Mouse (Mus musculus) liver, embryonic 13.5 days (tissue): ENCODE measurements around the gene Krt15. TPM values are rescaled to one million over a fixed set of nuclear protein-coding genes. Genes with fewer than 3 reads are reported as not detected.

Experiments used
- ATAC-seq: fragments of 200-750 bp; cut with Nextera tagmentation; 2 replicates; pipeline ENCODE4 v1.8.0; 2017; ENCODE audit warnings: low read depth, mild to moderate bottlenecking, moderate number of reproducible peaks, moderate library complexity
- DNase-seq: peaks from one replicate; pipeline ENCODE4 v3.0.0; 2022
- H3K27ac ChIP-seq: fragments of 300-500 bp; sonication (generic); 2 replicates; pipeline ENCODE4 v1.5.1; 2015; ENCODE audit warnings: moderate library complexity, mild to moderate bottlenecking, inconsistent platforms
- H3K27me3 ChIP-seq: fragments of 300-500 bp; sonication (generic); 2 replicates; pipeline ENCODE4 v1.6.1; 2015; ENCODE audit warnings: mild to moderate bottlenecking, inconsistent platforms
- H3K36me3 ChIP-seq: fragments of 300-500 bp; sonication (generic); 2 replicates; pipeline ENCODE4 v1.6.1; 2015; ENCODE audit warnings: mild to moderate bottlenecking, inconsistent platforms
- H3K4me1 ChIP-seq: fragments of 300-500 bp; sonication (generic); replicated peaks from 2 replicates; pipeline ENCODE4 v1.6.1; 2015; ENCODE audit warnings: inconsistent platforms
- H3K4me2 ChIP-seq: fragments of 300-500 bp; sonication (generic); 2 replicates; pipeline ENCODE4 v1.6.1; 2015; ENCODE audit warnings: inconsistent platforms, mild to moderate bottlenecking, moderate library complexity
- H3K4me3 ChIP-seq: fragments of 300-500 bp; sonication (generic); replicated peaks from 2 replicates; pipeline ENCODE4 v1.5.1; 2015; ENCODE audit warnings: mild to moderate bottlenecking, inconsistent platforms
- H3K9ac ChIP-seq: fragments of 300-500 bp; sonication (generic); 2 replicates; pipeline ENCODE4 v1.6.1; 2015; ENCODE audit warnings: mild to moderate bottlenecking, inconsistent platforms
- H3K9me3 ChIP-seq: fragments of 300-500 bp; sonication (generic); replicated peaks from 2 replicates; pipeline ENCODE4 v1.6.1; 2016; ENCODE audit warnings: inconsistent platforms
- WGBS: fragments of 180-500 bp; shearing (Covaris S2); methylation state at CpG from one replicate; pipeline ENCODE4 v1.1.7; 2015; ENCODE audit not compliant: insufficient replicate concordance; 5-methylcytosine and 5-hydroxymethylcytosine counted together
- polyA plus RNA-seq: library from polyadenylated mRNA; unstranded; fragments of >200 nt; fragmentation: Nextera tagmentation; extraction: Ambion mirVana; gene quantifications from 2 replicates; pipeline ENCODE4 v1.2.1, GENCODE M21; 2015

Gene Krt15
- polyA plus RNA-seq, 1 experiment from 2014 or later, result 1.5 TPM

DNA sequence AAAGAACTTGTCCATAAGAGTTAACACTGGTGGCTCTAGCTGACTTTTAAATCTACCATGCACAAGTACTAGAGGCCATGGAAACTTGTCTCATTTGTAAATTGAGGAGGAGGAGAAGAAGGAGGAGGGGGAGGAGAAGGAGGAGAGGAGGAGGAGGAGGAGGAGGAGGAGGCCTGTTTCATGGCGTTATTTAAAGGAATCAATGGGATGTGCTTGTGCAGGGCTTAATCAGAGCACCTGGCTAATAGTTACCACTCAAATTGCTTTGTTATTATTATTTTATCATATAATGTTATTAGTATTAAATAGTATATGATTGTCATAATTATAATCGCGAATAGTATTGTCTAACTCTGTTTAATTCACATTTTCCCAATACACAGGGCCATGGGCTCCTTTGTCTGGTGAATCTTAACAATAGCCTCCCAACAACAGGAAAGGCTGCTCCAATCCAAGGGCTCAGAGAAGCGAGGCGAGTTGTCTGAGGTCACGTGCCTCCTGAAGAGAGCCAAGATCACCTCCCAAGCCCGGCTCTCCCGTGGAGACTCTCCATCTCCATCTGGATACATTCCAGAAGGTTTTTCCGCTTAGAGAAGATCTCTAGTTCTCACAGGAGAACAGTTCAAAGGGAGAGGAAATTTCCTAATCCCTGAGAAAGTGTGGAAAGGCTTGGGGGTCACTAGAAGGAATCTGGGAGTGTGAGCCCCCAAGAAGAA, 13.0 kb upstream of the Krt15 start, which contains the start of gene Krt19:
Gene Krt19, minus strand, starts transcription at position 51 of the 716 bp plus-strand sequence.
- Histone ChIP-seq H3K9ac (no peak within 1 kb of the TSS), H3K27me3 (peaks cover 30% of the 10 kb centered on the region), H3K4me2 (no peak within 1 kb of the TSS), H3K9me3 (no peaks in the 10 kb centered on the region), H3K36me3 (no peaks in the 10 kb centered on the region), H3K27ac (no peak within 1 kb of the TSS), H3K4me3 (no peak within 1 kb of the TSS), H3K4me1 (no peaks in the 10 kb centered on the region)
- DNase-seq, result no peak
- no peak for ATAC-seq
- WGBS, result 38% methylated on average over 9 of the region's 9 CpGs

DNA sequence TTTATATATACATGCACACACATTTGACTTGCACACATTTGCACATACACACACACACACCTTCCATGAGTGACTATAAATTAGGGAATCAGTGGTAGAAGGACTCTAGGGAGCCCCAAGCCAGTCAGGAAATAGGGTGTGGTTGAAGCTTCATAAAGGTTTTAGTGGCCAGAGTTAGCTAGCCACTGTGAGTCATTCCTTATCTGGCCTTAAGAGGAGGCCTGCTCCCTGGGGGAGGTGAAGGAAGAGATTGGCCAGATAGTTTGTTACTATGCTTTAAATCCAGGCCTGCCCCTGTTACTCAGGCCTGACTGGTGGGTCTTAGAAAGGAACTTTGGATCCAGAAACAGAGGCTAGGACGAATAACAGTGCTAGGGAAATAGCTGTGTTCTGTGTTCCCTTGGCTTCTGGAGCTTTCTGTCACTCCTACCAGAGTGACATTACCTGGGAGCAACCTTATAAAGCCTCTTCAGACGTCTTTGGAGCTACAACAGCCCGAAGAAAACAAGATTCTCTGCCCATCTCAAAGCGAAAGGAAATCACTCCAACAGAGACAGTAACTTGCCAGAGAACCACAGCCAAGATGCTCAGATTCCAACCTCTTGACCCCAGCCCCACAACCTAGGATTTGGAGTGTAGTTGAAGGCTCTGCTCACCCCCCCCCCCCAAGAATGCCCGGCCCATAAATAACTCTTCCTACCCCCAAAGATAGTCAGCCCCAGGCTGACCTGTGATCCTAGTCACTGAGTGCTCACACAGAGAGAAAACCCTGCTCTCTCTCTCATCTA, 12.0 kb upstream of the Krt15 start:
- Histone ChIP-seq H3K36me3 (no peaks in the 10 kb centered on the region), H3K9ac (no peak overlapping the region), H3K27ac (no peak overlapping the region), H3K4me2 (no peak overlapping the region), H3K4me1 (no peaks in the 10 kb centered on the region), H3K27me3 (peaks cover 30% of the 10 kb centered on the region), H3K4me3 (no peak overlapping the region), H3K9me3 (no peaks in the 10 kb centered on the region)
- no peak for ATAC-seq
- no peak for DNase-seq
- WGBS, result 33% methylated on average over 5 of the region's 5 CpGs

DNA sequence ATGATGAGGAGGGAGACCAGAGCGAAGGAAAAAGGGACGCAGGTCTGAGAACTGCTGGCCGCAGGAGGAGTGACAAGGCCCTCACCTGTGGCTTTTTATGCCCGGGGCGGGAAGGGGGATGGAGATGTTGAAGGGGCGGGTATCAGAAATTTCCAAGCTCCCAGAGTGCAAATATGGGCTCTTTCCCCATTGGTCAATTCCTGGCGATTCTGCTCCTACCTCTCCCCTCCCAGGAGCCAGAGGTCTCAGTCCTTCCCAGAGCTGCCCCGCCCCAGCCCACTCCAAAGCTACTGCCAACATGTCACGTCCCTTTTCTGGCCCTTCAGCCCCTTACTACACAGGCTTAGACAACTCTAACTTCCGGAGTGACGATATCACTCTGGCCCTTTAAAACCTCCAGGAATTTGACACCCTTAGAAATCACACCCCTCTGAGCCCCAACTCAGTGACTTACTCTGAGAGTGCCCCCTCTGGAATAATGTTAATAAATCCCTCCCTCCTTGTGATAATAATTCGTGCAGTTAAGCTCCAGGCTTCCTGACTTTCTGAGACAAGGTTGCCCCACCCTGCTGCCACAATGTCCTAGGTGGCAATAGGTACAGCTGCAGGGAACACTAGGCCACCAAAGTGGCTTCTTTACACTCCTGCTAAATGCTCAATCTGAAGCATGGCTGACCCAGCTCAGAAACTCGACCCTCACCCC, 10.3 kb upstream of the Krt15 start:
- Histone ChIP-seq H3K9ac (no peak overlapping the region), H3K9me3 (no peaks in the 10 kb centered on the region), H3K4me2 (peak overlapping the region; percentile 48), H3K27me3 (peaks cover 30% of the 10 kb centered on the region), H3K27ac (no peak overlapping the region), H3K4me3 (peak overlapping the region; percentile 25; the same call in 1 of the 2 replicates), H3K36me3 (no peaks in the 10 kb centered on the region), H3K4me1 (no peaks in the 10 kb centered on the region)
- ATAC-seq, result no peak
- no peak for DNase-seq
- WGBS, result 2% methylated on average over 13 of the region's 13 CpGs

DNA sequence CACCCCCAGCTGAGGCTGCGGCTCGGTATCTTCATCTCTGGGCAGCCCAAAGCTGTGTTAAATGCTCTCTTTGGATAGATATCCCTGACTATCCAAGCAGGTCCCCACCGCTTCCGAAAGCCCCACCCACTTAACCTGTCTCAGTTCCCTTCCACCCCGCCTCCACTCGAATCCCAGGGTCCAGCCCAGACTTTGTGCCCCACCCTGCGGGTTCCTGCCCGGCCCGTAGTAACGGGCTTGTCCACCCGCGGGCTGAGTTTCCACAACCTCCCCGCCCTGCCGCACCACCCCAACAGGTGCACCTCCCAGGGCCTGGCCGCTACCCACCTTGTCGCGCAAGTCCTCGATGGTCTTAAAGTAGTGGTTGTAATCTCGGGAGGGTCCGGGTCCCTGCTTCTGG, 9.4 kb upstream of the Krt15 start:
- peak overlapping the region; percentile 25 for H3K4me3 ChIP-seq

DNA sequence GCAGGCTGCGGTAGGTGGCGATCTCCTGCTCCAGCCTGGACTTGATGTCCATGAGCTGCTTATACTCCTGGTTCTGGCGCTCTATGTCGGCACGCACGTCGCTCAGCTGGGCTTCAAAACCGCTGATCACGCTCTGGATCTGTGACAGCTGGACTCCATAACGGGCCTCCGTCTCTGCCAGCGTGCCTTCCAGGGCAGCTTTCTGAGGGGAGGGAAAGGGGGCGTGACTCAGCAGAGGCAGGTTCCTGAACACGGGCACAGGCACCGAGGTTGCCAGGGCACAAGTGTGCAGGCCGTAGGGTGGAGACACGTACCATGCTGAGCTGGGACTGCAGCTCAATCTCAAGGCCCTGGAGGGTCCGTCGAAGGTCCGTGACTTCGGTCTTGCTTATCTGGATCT, 5.2 kb upstream of the Krt15 start:
- 83% methylated on average over 21 of the region's 21 CpGs for WGBS
- no peaks in the 10 kb centered on the region for H3K36me3 ChIP-seq
- no peak overlapping the region for H3K9ac ChIP-seq
- DNase-seq (no peak), ATAC-seq (no peak)
- no peaks in the 10 kb centered on the region for H3K9me3 ChIP-seq
- no peak overlapping the region for H3K4me2 ChIP-seq
- no peak overlapping the region for H3K27ac ChIP-seq
- H3K4me1 ChIP-seq, result no peaks in the 10 kb centered on the region
- H3K4me3 ChIP-seq, result no peak overlapping the region
- peaks cover 20% of the 10 kb centered on the region for H3K27me3 ChIP-seq

More for the DNA sequence above, 9.4 kb upstream of the Krt15 start:
- DNase-seq (no peak), ATAC-seq (no peak)
- H3K27ac ChIP-seq, result no peak overlapping the region
- no peaks in the 10 kb centered on the region for H3K9me3 ChIP-seq
- WGBS, result 2% methylated on average over 20 of the region's 20 CpGs
- H3K36me3 ChIP-seq, result no peaks in the 10 kb centered on the region
- no peak overlapping the region for H3K9ac ChIP-seq
- no peaks in the 10 kb centered on the region for H3K4me1 ChIP-seq
- peak overlapping the region; percentile 48 for H3K4me2 ChIP-seq
- peaks cover 30% of the 10 kb centered on the region for H3K27me3 ChIP-seq

DNA sequence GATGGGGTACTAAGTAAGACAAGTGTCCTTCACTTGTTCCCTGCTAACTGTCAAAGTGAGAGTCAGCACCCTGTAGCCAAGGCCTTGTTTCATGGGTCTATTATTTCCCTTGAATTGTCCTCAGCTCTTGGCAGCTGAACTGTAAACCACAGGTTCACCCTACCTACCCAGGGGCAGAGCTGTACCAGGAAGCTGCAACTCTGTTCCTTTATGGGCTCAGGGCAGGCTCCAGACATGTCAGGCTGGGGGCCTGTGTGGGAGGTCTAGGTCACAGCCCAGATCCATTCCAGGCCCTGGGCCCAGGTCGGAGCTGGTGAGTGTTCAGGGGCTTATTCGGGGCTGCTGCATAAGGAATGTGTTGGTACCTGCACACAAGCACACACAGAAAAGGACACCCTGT, 3.7 kb upstream of the Krt15 start:
- Histone ChIP-seq H3K4me3 (no peak overlapping the region), H3K4me1 (no peaks in the 10 kb centered on the region), H3K9ac (no peak overlapping the region), H3K4me2 (no peak overlapping the region), H3K36me3 (no peaks in the 10 kb centered on the region), H3K27ac (no peak overlapping the region), H3K9me3 (no peaks in the 10 kb centered on the region), H3K27me3 (peaks cover 4% of the 10 kb centered on the region)
- no peak for ATAC-seq
- no peak for DNase-seq
- 69% methylated on average over 2 of the region's 2 CpGs for WGBS

DNA sequence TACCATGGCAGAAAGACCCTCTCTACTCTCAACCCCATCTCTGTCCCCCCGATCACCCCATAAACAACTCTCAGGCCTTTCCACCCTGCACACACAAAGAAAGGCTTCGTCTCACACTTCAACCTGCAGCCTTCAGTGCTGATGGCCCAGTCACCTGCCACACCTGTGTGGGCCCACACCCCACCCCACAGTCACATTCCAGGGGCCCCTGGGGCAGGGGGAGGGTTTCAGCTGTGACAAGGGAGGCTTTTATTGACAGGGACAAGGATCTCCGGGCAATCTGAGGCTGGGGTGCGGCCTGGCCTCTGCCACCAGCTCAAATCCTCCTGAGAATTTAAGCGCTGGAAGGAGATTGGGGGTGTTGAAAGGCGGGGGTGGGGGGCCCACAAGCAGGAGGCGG, 3.1 kb upstream of the Krt15 start:
- no peak for ATAC-seq
- WGBS, result 50% methylated on average over 7 of the region's 7 CpGs
- DNase-seq, result no peak

DNA sequence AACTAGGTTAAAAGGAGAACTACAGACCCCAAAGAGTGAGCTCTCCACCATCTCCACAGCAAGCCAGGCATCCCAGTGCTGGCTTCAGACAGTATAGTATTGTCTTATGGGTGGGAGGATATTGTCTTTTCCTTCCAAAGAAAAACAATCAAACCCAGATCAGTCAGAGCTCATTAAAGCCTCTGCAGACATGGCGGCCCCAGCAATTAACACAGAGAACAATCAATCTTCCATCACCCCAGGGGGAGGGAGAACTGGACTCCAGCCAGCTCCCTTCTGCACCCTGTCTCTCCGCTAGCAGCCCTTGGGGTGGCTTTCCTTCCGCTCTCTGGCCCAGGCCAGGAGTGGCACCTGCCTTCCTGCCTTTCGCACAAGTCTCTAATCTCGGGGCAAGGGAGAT, 2.0 kb upstream of the Krt15 start:
- no peak for DNase-seq
- Histone ChIP-seq H3K9ac (no peak overlapping the region), H3K4me1 (no peaks in the 10 kb centered on the region), H3K4me3 (no peak overlapping the region), H3K27me3 (no peaks in the 10 kb centered on the region), H3K27ac (no peak overlapping the region), H3K4me2 (no peak overlapping the region), H3K36me3 (no peaks in the 10 kb centered on the region), H3K9me3 (no peaks in the 10 kb centered on the region)
- no peak for ATAC-seq
- WGBS, result 52% methylated on average over 5 of the region's 5 CpGs

More for the DNA sequence above, 3.1 kb upstream of the Krt15 start:
- Histone ChIP-seq H3K4me2 (no peak overlapping the region), H3K9me3 (no peaks in the 10 kb centered on the region), H3K36me3 (no peaks in the 10 kb centered on the region), H3K27ac (no peak overlapping the region), H3K9ac (no peak overlapping the region), H3K4me3 (no peak overlapping the region), H3K27me3 (no peaks in the 10 kb centered on the region), H3K4me1 (no peaks in the 10 kb centered on the region)

DNA sequence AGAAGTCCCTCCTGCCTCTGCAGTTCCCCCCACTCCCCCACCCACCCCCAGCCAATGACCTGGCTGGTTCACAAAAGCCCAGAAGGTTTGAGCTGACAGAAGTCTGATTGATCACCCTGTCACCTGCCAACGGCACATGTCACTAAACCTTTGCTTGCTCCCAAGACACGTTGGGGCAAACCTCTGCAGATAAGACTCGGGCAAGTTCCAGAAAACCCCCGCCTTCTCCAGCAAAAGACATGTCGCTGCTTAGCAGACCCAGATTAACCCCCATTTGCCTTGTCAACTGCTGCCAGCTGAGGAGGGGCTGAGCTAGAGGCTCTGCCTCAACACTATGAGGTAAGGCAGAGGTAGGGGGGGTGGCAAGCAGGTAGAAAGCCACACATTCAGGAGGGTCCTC, 831 bp upstream of the Krt15 start:
- Histone ChIP-seq H3K9me3 (no peaks in the 10 kb centered on the region), H3K4me3 (no peak overlapping the region), H3K27ac (no peak overlapping the region), H3K27me3 (no peaks in the 10 kb centered on the region), H3K4me1 (no peaks in the 10 kb centered on the region), H3K4me2 (no peak overlapping the region), H3K9ac (no peak overlapping the region), H3K36me3 (no peaks in the 10 kb centered on the region)
- no peak for DNase-seq
- 25% methylated on average over 5 of the region's 5 CpGs for WGBS
- ATAC-seq, result no peak

DNA sequence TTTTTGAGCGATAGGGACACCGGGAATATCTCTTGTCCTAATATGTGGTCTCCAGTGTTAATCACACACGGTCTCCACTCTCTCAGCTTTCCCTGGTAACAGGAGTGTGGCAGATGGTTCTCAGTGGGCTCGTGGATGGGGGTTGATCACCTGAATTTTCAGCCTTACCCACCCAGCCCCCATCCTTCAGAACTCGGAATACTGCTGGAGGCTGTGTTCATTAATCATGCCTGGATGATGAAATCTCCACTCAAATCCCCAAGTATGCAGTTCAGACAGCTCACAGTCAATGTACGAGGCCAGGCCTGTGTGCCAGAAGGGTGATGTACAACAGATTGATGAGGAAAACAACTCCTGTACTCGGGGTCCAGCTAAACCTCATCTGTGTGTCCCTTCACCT, 10.8 kb downstream of the Krt15 start:
- DNase-seq (no peak), ATAC-seq (no peak)
- Histone ChIP-seq H3K9me3 (no peaks in the 10 kb centered on the region), H3K4me2 (no peak overlapping the region), H3K9ac (no peak overlapping the region), H3K4me1 (no peaks in the 10 kb centered on the region), H3K4me3 (no peak overlapping the region), H3K36me3 (no peaks in the 10 kb centered on the region), H3K27me3 (no peaks in the 10 kb centered on the region), H3K27ac (no peak overlapping the region)
- WGBS, result 61% methylated on average over 7 of the region's 7 CpGs

DNA sequence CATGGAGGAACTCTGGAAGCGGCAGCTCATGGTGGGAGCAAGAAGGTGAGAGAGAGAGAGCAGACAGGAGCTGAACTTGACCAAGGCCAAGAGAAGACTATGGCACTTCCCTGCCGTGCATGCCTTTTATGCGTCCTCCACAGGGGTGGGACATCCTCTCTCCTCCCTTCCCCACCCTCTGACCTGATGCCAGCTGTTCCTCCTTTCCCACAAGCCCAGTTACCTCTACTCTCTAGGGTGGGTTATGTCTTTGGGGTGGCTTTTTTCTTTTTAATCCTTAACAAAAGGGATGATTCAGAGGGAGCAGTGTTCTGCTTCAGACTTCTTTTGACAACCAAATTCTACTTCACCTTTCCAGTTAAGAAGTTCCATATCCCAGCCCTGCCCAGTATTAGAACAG, 14.3 kb downstream of the Krt15 start, which contains the start of gene Krt13:
Gene Krt13, minus strand, starts transcription at position 101 of the 400 bp plus-strand sequence.
- no peak for DNase-seq
- H3K9me3 ChIP-seq, result no peaks in the 10 kb centered on the region
- no peak within 1 kb of the TSS for H3K4me3 ChIP-seq
- no peaks in the 10 kb centered on the region for H3K36me3 ChIP-seq
- H3K4me1 ChIP-seq, result no peaks in the 10 kb centered on the region
- no peaks in the 10 kb centered on the region for H3K27me3 ChIP-seq
- 55% methylated on average over 3 of the region's 3 CpGs for WGBS
- H3K4me2 ChIP-seq, result no peak within 1 kb of the TSS
- H3K27ac ChIP-seq, result no peak within 1 kb of the TSS
- no peak for ATAC-seq
- H3K9ac ChIP-seq, result no peak within 1 kb of the TSS
